Mouse (Mus musculus): ENCODE data around the gene Spryd3.
A peak's percentile ranks its signal among the peaks of the same experiment; 100 is the strongest.

- TF ChIP-seq CTCF (IDR thresholded peaks at IDR 0.05; ENCODE audit: borderline replicate concordance, extremely low read depth, insufficient read depth, insufficient read length), result no peak
- 0 out of 2 replicates have a peak, but pooled peaks have one; percentile 27 for TF ChIP-seq POLR2A (IDR thresholded peaks at IDR 0.05; ENCODE audit: borderline replicate concordance, extremely low read depth, insufficient read depth, insufficient read length, poor library complexity, severe bottlenecking)
Observed at GRCm38 (mm10) chr15:102074070-102074731, 61.8 kb downstream of the Spryd3 start.
